Mouse (Mus musculus): ENCODE measurements around the gene Eml5. TPM values are rescaled to one million over a fixed set of nuclear protein-coding genes. Genes with fewer than 3 reads are reported as not detected.

Eml5 gene
- polyA plus RNA-seq, 1 experiment from 2014 or later: 3.4 TPM

- no peak overlapping the region for H3K9ac ChIP-seq (replicated peaks; ENCODE audit: low read length)
- H3K4me1 ChIP-seq (ENCODE audit: insufficient read depth, low read length): peaks cover 11% of the 10 kb centered on the region; the same call in 1 of the 2 replicates
- WGBS: 12% methylated on average over 2 of the region's 2 CpGs
- no peak overlapping the region for H3K27ac ChIP-seq (ENCODE audit: low read length)
- peak; percentile 78 for ATAC-seq (ENCODE audit: low FRiP score, low TSS enrichment)
- H3K36me3 ChIP-seq (ENCODE audit: insufficient read depth, low read length): no peaks in the 10 kb centered on the region
- H3K9me3 ChIP-seq (ENCODE audit: low read length): no peaks in the 10 kb centered on the region
- H3K27me3 ChIP-seq (ENCODE audit: insufficient read depth, low read length): no peaks in the 10 kb centered on the region
- no peak overlapping the region for H3K4me3 ChIP-seq (ENCODE audit: low read length)
- no peak overlapping the region for H3K4me2 ChIP-seq (replicated peaks; ENCODE audit: low read depth, low read length)
These were observed 155.2 kb downstream of the Eml5 start for GRCm38 (mm10) chr12:98746131-98746530.

- WGBS: 58% methylated on average over 4 of the region's 4 CpGs
- ATAC-seq (ENCODE audit: low FRiP score, low TSS enrichment): no peak
- Histone ChIP-seq H3K27me3 (ENCODE audit: insufficient read depth, low read length) (no peaks in the 10 kb centered on the region), H3K9me3 (ENCODE audit: low read length) (no peaks in the 10 kb centered on the region), H3K9ac (replicated peaks; ENCODE audit: low read length) (no peak overlapping the region), H3K4me1 (ENCODE audit: insufficient read depth, low read length) (peaks cover 11% of the 10 kb centered on the region; the same call in 1 of the 2 replicates), H3K36me3 (ENCODE audit: insufficient read depth, low read length) (no peaks in the 10 kb centered on the region), H3K4me3 (ENCODE audit: low read length) (no peak overlapping the region), H3K4me2 (replicated peaks; ENCODE audit: low read depth, low read length) (no peak overlapping the region), H3K27ac (ENCODE audit: low read length) (no peak overlapping the region)
These were observed 155.7 kb downstream of the Eml5 start for GRCm38 (mm10) chr12:98745626-98746025.

GRCm38 (mm10) chr12:98741011-98741501 is 160.2 kb downstream of the Eml5 start:
- Histone ChIP-seq H3K36me3 (ENCODE audit: insufficient read depth, low read length) (no peaks in the 10 kb centered on the region), H3K4me2 (replicated peaks; ENCODE audit: low read depth, low read length) (no peak overlapping the region), H3K27ac (ENCODE audit: low read length) (no peak overlapping the region), H3K9me3 (ENCODE audit: low read length) (no peaks in the 10 kb centered on the region), H3K4me1 (ENCODE audit: insufficient read depth, low read length) (peaks cover 12% of the 10 kb centered on the region), H3K4me3 (ENCODE audit: low read length) (no peak overlapping the region), H3K9ac (replicated peaks; ENCODE audit: low read length) (no peak overlapping the region), H3K27me3 (ENCODE audit: insufficient read depth, low read length) (no peaks in the 10 kb centered on the region)
- 57% methylated on average over 3 of the region's 3 CpGs for WGBS
- no peak for ATAC-seq (ENCODE audit: low FRiP score, low TSS enrichment)

GRCm38 (mm10) chr12:98737801-98738350 is 163.4 kb downstream of the Eml5 start:
- 10% methylated on average over 7 of the region's 7 CpGs for WGBS
- H3K9ac ChIP-seq (replicated peaks; ENCODE audit: low read length): peak overlapping the region; percentile 94

GRCm38 (mm10) chr12:98736951-98737800 is 164.1 kb downstream of the Eml5 start, which contains the start of gene Ptpn21:
Ptpn21 (minus strand) TSS chr12:98737405.
- H3K4me3 ChIP-seq (ENCODE audit: low read length): peak within 1 kb of the TSS; percentile 85
- H3K27me3 ChIP-seq (ENCODE audit: insufficient read depth, low read length): no peaks in the 10 kb centered on the region
- no peaks in the 10 kb centered on the region for H3K9me3 ChIP-seq (ENCODE audit: low read length)
- peak within 1 kb of the TSS; percentile 73 for H3K4me2 ChIP-seq (replicated peaks; ENCODE audit: low read depth, low read length)
- no peaks in the 10 kb centered on the region for H3K36me3 ChIP-seq (ENCODE audit: insufficient read depth, low read length)
- H3K9ac ChIP-seq (replicated peaks; ENCODE audit: low read length): peak within 1 kb of the TSS; percentile 94
- H3K27ac ChIP-seq (ENCODE audit: low read length): peak within 1 kb of the TSS; percentile 83
- ATAC-seq (ENCODE audit: low FRiP score, low TSS enrichment): peak; percentile 79
- H3K4me1 ChIP-seq (ENCODE audit: insufficient read depth, low read length): peaks cover 30% of the 10 kb centered on the region
- WGBS: under 1% methylated on average over 59 of the region's 75 CpGs

More at GRCm38 (mm10) chr12:98737801-98738350, 163.4 kb downstream of the Eml5 start:
- peak; percentile 62 for ATAC-seq (ENCODE audit: low FRiP score, low TSS enrichment)
- peak overlapping the region; percentile 83 for H3K27ac ChIP-seq (ENCODE audit: low read length)
- no peaks in the 10 kb centered on the region for H3K36me3 ChIP-seq (ENCODE audit: insufficient read depth, low read length)
- peak overlapping the region; percentile 73 for H3K4me2 ChIP-seq (replicated peaks; ENCODE audit: low read depth, low read length)
- no peaks in the 10 kb centered on the region for H3K9me3 ChIP-seq (ENCODE audit: low read length)
- no peaks in the 10 kb centered on the region for H3K27me3 ChIP-seq (ENCODE audit: insufficient read depth, low read length)
- H3K4me1 ChIP-seq (ENCODE audit: insufficient read depth, low read length): peaks cover 30% of the 10 kb centered on the region
- peak overlapping the region; percentile 85 for H3K4me3 ChIP-seq (ENCODE audit: low read length)

Other genes with a start within 250 kb of the Eml5 start
- gene Ptpn21, start 164.1 kb downstream of the Eml5 start, polyA plus RNA-seq (2015; fragmentation: Nextera tagmentation; extraction: Ambion mirVana): 7.0 and 8.2 TPM in 2 replicates
- gene Zc3h14, start 154.5 kb downstream of the Eml5 start, polyA plus RNA-seq (2015; fragmentation: Nextera tagmentation; extraction: Ambion mirVana): 116 and 119 TPM in 2 replicates
- gene Ttc8, start 19.1 kb upstream of the Eml5 start, polyA plus RNA-seq (2015; fragmentation: Nextera tagmentation; extraction: Ambion mirVana): 34.2 and 35.4 TPM in 2 replicates

Data from kidney, embryonic 16.5 days (tissue).